Mouse (Mus musculus) olfactory bulb, adult 2 months (tissue): ENCODE measurements at regions not wholly inside any gene's neighbourhood (a gene's known extent, or its start where the extent isn't known, plus 50 kb on each side); places are given as distances from the start of the nearest gene placed in this dataset.

Source experiments
- H3K27ac ChIP-seq: fragments of 200-500 bp; 2 replicates; pipeline ENCODE4 v1.5.1; 2012; ENCODE audit warnings: low read depth, low read length; ENCODE audit not compliant: insufficient read depth
- H3K4me1 ChIP-seq: fragments of 200-500 bp; 2 replicates; pipeline ENCODE4 v1.6.1; 2012; ENCODE audit warnings: low read length; ENCODE audit not compliant: control insufficient read depth, insufficient read depth
- H3K4me3 ChIP-seq: fragments of 200-500 bp; 2 replicates; pipeline ENCODE4 v1.5.1; 2012; ENCODE audit warnings: mild to moderate bottlenecking, low read depth, low read length, moderate library complexity; ENCODE audit not compliant: insufficient read depth
- CTCF ChIP-seq: fragments of 200-500 bp; IDR thresholded peaks from 2 replicates; pipeline ENCODE4 v1.5.1; 2012; ENCODE audit warnings: low read depth, mild to moderate bottlenecking, low read length, moderate library complexity; ENCODE audit not compliant: insufficient read depth
- POLR2A ChIP-seq: fragments of 200-500 bp; IDR thresholded peaks from 2 replicates; pipeline ENCODE4 v1.6.1; 2012; ENCODE audit warnings: mild to moderate bottlenecking, low read depth, low read length, moderate library complexity; ENCODE audit not compliant: insufficient read depth
- WGBS: fragments of 180-500 bp; shearing (Covaris S2); methylation state at CpG from one replicate; pipeline ENCODE4 v1.1.7; 2018; 5-methylcytosine and 5-hydroxymethylcytosine counted together

DNA sequence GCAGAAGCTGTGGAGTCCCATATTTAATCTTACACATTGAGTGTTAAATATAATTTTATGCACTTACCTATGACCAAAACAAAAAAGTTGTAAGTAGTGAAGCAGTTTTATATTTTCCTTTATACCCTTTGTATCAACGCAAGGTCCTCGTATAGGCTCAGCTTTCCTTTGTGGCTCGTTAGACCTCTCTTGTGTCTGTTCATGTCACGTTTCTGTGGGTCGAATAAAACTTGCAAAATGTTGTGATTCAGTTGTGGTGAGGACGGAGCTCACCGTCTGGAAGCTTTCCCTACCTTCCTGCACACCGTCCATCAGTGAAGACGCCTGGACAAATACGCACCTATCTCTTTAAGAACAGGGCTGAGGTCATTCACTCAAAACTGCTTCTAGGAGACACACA, 64.9 kb upstream of the Cpsf6 start:
- 92% methylated on average over 10 of the region's 10 CpGs for WGBS
- Histone ChIP-seq H3K4me1 (no peaks in the 10 kb centered on the region; the same call in 1 of the 2 replicates), H3K27ac (no peak overlapping the region), H3K4me3 (no peak overlapping the region)
- no peak for TF ChIP-seq POLR2A
- TF ChIP-seq CTCF, result no peak

DNA sequence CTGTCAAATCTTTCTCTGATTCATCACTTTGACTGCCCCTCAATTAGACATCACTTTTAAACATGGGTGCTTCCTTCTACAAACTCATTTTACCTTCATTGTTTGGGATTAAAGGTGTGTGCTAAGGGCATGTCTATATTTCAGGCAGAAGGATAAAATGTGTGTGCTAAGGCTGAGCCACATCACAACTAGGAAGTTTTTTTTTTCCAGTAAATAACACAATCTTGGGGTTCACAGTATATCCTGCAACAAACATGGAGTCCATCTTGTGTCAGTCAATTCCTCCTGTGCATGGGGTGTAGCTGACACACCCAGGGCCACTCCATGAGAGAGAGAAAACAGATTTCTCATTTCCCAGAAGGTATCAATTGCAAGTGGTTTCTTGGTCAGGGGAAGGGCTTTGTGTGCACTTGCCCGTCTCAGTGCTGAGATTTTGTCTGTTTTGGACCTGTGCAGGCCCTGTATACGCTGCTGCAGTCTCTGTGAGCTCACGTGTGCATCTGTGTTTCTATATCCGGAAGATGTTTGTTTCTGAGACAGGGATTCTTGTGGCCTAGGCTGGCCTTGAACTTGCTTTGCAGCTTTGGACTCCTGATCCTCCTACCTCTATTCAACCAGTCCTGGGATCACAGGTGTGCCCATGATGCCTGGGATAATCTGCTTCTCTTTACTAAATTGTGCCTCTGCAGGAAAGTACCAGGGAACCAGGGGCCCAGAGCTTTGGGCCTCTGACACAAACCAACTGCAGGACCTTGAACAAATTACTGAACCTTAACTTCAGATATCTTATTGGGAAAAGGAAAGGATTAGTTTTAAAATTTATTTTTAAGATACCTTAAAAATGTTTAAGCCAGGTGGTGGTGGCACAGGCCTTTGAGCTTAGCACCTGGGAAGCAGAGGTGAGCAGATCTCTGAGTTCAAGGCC, 63.9 kb upstream of the Cpsf6 start:
- WGBS, result 98% methylated on average over 4 of the region's 4 CpGs
- Histone ChIP-seq H3K27ac (no peak overlapping the region), H3K4me3 (no peak overlapping the region), H3K4me1 (no peaks in the 10 kb centered on the region; the same call in 1 of the 2 replicates)
- TF ChIP-seq CTCF (no peak), POLR2A (no peak)

DNA sequence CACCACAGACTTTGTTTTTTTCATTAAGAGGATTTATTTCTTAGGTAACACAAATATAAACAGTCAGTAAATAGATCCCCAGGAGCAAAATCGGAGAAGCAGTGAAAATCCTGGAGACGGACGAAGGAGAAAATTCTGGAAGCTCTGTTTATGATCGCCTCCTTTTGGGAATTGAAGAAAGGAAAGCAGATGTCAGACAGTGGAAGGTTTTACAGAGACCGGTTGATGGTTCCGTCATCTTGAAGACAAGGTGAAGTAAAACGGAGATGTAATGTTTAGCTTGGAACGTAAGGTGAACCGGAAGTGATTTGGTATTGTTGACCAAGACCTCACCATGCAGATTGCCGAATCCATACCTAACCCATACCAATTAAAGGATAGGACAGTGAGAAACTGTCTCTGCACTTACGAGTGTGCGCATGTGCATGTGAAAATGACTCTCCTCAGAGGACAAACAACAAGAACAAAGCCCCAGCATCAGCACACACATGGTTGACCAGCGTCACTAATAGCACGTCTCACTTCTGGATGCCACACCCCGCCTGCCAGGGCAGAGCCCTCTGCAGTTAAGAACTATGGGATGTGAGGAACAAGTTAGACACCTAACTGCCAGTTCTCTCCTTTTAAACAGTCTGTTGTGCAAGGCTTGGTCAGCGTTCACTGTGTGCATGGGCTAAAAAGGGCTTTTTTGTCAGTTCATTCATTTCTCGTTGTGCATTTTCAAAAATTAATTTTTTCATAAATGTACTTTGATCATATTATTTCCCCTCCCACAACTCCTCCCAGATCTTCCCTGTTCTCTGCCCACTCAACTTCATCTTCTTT, 62.4 kb upstream of the Cpsf6 start:
- Histone ChIP-seq H3K4me3 (no peak overlapping the region), H3K4me1 (no peaks in the 10 kb centered on the region; the same call in 1 of the 2 replicates), H3K27ac (no peak overlapping the region)
- TF ChIP-seq POLR2A (no peak), CTCF (no peak)
- 55% methylated on average over 17 of the region's 17 CpGs for WGBS

DNA sequence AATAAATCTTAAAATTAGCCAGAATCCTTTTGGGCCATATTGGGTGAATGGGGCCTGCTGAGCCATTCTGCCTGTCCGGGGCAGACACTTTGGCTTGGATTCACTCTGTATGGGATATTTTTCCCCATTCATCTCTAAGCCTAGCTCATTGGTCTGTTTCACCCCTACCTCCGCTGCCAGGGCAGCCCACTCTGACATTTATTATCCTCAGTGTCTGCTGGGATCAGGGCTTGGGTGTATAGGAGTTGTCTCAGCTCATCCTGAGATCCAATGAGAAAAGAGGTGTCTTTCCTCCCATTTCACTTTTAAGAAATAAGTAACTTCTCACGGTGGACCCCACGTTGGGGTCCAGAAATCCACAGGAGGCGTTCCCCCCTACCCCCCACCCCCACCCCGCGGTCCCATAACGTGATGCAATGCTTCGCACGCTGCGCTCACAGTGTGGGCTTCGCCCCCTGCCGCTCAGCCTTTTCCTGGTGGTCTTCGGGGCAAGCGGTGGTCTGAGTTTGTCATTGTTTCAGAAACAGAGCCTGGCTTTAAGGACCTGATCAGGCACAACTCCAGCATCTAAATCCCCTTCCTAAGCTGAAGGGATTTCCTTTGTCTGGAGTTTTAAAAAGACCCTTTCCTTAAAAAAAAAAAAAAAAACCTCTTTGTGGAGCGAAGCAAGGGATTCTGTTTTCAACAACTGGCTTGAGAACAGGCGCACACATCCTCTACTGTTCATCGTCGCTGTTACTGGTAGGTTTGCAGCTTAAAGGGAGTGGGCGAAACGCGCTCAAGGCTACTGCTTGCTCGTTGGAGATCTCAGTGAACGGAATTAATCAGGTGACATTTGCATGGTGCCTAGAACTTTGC, 61.5 kb upstream of the Cpsf6 start:
- H3K4me3 ChIP-seq, result no peak overlapping the region
- no peak overlapping the region for H3K27ac ChIP-seq
- no peaks in the 10 kb centered on the region; the same call in 1 of the 2 replicates for H3K4me1 ChIP-seq
- TF ChIP-seq POLR2A, result no peak
- TF ChIP-seq CTCF, result no peak
- WGBS, result 14% methylated on average over 24 of the region's 24 CpGs

DNA sequence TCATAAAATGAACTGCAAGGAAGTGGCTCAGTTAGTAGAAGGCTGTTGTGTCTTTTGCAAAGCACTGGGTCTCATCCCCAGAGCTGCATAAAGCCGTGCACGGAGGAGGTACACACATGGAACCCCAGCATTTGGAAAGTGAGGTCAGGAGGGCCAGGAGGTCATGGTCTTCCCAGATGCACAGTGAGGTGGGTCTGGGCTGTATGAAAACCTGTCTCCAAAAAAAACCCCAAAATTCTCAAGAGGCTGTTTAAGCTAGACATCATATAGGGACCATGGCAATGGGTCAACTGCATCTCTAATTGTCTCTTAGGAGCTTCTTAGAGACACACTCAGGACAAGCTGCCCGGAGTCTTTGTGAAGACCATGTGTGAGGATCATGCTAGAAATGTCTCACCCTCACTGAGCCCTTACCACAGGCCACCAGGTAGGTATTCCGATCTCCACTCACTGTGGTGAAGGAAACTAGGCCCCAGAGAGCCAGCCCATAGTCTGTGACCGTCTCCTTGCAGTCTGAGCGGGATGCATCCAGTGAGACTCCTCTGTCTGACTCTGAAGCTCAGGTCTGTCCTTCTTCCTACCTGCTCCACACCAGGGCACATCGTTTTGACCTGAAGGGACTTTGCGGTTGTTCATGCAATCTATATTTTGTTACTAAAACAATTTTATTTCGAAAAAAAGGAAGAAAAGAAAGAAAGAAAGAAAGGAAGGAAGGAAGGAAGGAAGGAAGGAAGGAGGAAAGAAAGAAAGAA, 60.6 kb upstream of the Cpsf6 start:
- H3K27ac ChIP-seq, result no peak overlapping the region
- TF ChIP-seq CTCF (no peak), POLR2A (no peak)
- WGBS, result 82% methylated on average over 9 of the region's 9 CpGs
- H3K4me3 ChIP-seq, result no peak overlapping the region
- H3K4me1 ChIP-seq, result no peaks in the 10 kb centered on the region; the same call in 1 of the 2 replicates

DNA sequence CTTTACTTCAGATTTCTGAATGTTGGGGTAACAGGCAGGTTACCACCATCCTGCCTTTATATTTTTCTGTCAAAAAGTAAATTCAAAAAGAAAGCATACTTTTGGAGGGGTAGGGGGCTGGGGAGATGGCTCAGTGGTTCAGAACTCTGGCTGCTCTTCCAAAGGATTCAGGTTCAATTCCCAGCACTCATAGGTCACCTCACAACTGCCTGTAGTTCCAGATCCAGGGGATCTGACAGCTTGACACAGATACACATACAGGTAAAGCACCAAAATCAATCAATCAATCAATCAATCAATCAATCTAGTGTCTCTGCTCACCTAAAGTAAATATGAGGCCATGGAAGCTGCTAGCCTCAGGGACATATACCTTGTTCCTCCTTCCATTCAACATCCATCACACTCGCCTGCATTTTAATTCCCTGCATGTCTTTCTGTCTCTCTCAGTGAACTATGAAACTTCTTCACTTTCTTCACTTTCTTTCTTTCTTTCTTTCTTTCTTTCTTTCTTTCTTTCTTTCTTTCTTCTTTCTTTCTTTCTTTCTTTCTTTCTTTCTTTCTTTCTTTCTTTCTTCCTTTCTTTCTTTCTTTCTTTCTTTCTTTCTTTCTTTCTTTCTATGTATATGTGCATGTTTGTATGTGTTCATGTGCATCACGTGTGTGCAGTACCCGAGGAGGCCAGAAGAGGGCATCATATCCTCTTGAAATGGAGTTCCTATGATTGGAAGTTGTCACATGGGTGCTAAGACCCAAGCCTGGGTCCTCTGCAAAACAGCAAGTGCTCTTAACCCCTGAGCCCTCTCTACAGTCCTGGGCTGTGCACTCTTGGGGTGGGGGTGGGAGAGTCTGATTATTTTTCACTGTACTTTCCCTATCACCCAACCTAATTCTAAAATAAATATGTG, 59.6 kb upstream of the Cpsf6 start:
- H3K4me3 ChIP-seq, result no peak overlapping the region
- WGBS, result 97% methylated on average over 3 of the region's 3 CpGs
- TF ChIP-seq CTCF, result no peak
- TF ChIP-seq POLR2A, result no peak
- no peak overlapping the region for H3K27ac ChIP-seq
- H3K4me1 ChIP-seq, result peaks cover 5% of the 10 kb centered on the region; the same call in 1 of the 2 replicates

DNA sequence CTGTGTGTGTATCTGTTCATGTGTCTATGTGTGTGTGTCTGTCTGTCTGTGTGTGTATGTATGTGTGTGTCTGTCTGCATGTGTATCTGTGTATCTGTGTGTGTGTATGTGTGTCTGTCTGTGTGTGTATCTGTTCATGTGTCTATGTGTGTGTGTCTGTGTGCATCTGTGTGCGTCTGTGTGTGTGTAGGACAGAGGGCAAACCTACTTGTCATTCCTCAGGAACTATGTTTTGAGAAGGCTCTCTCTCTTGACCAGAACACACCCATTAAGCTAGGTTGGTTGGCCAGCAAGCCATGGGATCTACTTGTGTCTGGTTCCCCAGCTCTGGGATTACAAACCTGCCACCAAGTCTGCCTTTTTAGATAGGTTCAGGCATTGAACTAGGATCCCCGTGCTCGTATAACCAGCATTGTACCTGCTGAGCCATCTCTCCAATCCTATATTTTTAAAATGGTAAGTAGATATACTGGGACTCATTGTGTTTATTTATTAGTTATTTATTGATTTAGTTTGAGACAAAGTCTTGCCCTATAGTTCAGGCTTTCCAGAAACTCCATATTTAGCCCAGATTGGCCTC, 58.9 kb upstream of the Cpsf6 start:
- H3K27ac ChIP-seq, result no peak overlapping the region
- WGBS, result 96% methylated on average over 3 of the region's 3 CpGs
- H3K4me1 ChIP-seq, result peaks cover 5% of the 10 kb centered on the region; the same call in 1 of the 2 replicates
- no peak overlapping the region for H3K4me3 ChIP-seq
- no peak for TF ChIP-seq CTCF

DNA sequence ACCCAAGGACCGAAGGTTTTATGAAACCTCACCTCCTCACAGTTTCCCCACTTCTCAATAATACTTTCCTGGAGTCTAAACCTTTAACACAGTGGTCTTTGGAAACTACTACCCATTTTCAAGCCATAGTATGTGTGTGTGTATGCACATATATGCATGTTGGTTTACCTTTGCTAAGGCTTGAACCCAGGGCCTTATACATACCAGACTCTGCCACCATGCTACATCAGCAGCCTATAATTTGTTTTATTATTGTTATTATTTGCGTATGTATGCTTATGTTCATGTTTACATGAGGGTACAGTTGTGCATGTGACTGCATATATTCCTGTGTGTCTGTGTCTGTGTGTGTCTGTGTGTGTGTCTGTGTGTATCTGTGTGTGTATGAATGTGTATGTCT, 58.2 kb upstream of the Cpsf6 start:
- Histone ChIP-seq H3K4me3 (no peak overlapping the region), H3K4me1 (peaks cover 5% of the 10 kb centered on the region; the same call in 1 of the 2 replicates), H3K27ac (no peak overlapping the region)
- TF ChIP-seq POLR2A, result no peak
- TF ChIP-seq CTCF, result no peak
- 100% methylated on average over 2 of the region's 2 CpGs for WGBS
